Mouse (Mus musculus): ENCODE measurements around the gene Mink1. TPM values are rescaled to one million over a fixed set of nuclear protein-coding genes. Genes with fewer than 3 reads are reported as not detected.

The Mink1 gene
- polyA plus RNA-seq, 1 experiment from 2014 or later: 14.7 TPM

- H3K9ac ChIP-seq (replicated peaks): no peak overlapping the region
- H3K4me3 ChIP-seq: no peak overlapping the region
- H3K4me1 ChIP-seq: peaks cover 26% of the 10 kb centered on the region
- H3K36me3 ChIP-seq: peaks cover 25% of the 10 kb centered on the region
- no peak overlapping the region for H3K27ac ChIP-seq (replicated peaks)
- ATAC-seq (ENCODE audit: low FRiP score, low read depth): no peak
- no peaks in the 10 kb centered on the region for H3K9me3 ChIP-seq
- WGBS: 65% methylated on average over 9 of the region's 9 CpGs
- H3K27me3 ChIP-seq: peaks cover 8% of the 10 kb centered on the region; the same call in 1 of the 2 replicates
- H3K4me2 ChIP-seq (replicated peaks): no peak overlapping the region
Observed at GRCm38 (mm10) chr11:70657991-70658390, 95.3 kb downstream of the Mink1 start.

- H3K27ac ChIP-seq (replicated peaks): no peak overlapping the region
- H3K9me3 ChIP-seq: no peaks in the 10 kb centered on the region
- no peak overlapping the region for H3K4me3 ChIP-seq
- peaks cover 8% of the 10 kb centered on the region; the same call in 1 of the 2 replicates for H3K27me3 ChIP-seq
- peaks cover 30% of the 10 kb centered on the region for H3K36me3 ChIP-seq
- WGBS: 95% methylated on average over 5 of the region's 5 CpGs
- H3K4me1 ChIP-seq: peaks cover 23% of the 10 kb centered on the region
- ATAC-seq (ENCODE audit: low FRiP score, low read depth): no peak
- no peak overlapping the region for H3K9ac ChIP-seq (replicated peaks)
- no peak overlapping the region for H3K4me2 ChIP-seq (replicated peaks)
Observed at GRCm38 (mm10) chr11:70658521-70658920, 95.8 kb downstream of the Mink1 start.

- Histone ChIP-seq H3K36me3 (peaks cover 34% of the 10 kb centered on the region), H3K27ac (replicated peaks) (no peak overlapping the region), H3K4me3 (no peak overlapping the region), H3K4me2 (replicated peaks) (no peak overlapping the region), H3K27me3 (peaks cover 8% of the 10 kb centered on the region; the same call in 1 of the 2 replicates), H3K4me1 (peaks cover 23% of the 10 kb centered on the region), H3K9me3 (no peaks in the 10 kb centered on the region), H3K9ac (replicated peaks) (no peak overlapping the region)
- ATAC-seq (ENCODE audit: low FRiP score, low read depth): no peak
- whole genome bisulfite sequencing: 78% methylated on average over 8 of the region's 8 CpGs
Observed at GRCm38 (mm10) chr11:70658942-70659341, 96.3 kb downstream of the Mink1 start.

- peaks cover 50% of the 10 kb centered on the region for H3K36me3 ChIP-seq
- H3K27ac ChIP-seq (replicated peaks): no peak overlapping the region
- peaks cover 8% of the 10 kb centered on the region; the same call in 1 of the 2 replicates for H3K27me3 ChIP-seq
- H3K4me3 ChIP-seq: no peak overlapping the region
- 87% methylated on average over 8 of the region's 8 CpGs for WGBS
- no peak overlapping the region for H3K4me2 ChIP-seq (replicated peaks)
- H3K9ac ChIP-seq (replicated peaks): no peak overlapping the region
- peaks cover 18% of the 10 kb centered on the region for H3K4me1 ChIP-seq
- no peak for ATAC-seq (ENCODE audit: low FRiP score, low read depth)
- H3K9me3 ChIP-seq: no peaks in the 10 kb centered on the region
Observed at GRCm38 (mm10) chr11:70660571-70660970, 97.9 kb downstream of the Mink1 start.

GRCm38 (mm10) chr11:70663101-70663500 is 100.4 kb downstream of the Mink1 start:
- H3K36me3 ChIP-seq: peaks cover 55% of the 10 kb centered on the region
- H3K9me3 ChIP-seq: no peaks in the 10 kb centered on the region
- H3K9ac ChIP-seq (replicated peaks): no peak overlapping the region
- WGBS: 88% methylated on average over 8 of the region's 8 CpGs
- H3K4me2 ChIP-seq (replicated peaks): no peak overlapping the region
- no peak for ATAC-seq (ENCODE audit: low FRiP score, low read depth)
- H3K4me1 ChIP-seq: peaks cover 12% of the 10 kb centered on the region
- no peak overlapping the region for H3K4me3 ChIP-seq
- no peak overlapping the region for H3K27ac ChIP-seq (replicated peaks)
- no peaks in the 10 kb centered on the region for H3K27me3 ChIP-seq

GRCm38 (mm10) chr11:70663957-70664356 is 101.3 kb downstream of the Mink1 start:
- Histone ChIP-seq H3K36me3 (peaks cover 55% of the 10 kb centered on the region), H3K27ac (replicated peaks) (no peak overlapping the region), H3K27me3 (no peaks in the 10 kb centered on the region), H3K9me3 (no peaks in the 10 kb centered on the region), H3K4me3 (no peak overlapping the region), H3K4me2 (replicated peaks) (no peak overlapping the region), H3K4me1 (peaks cover 15% of the 10 kb centered on the region), H3K9ac (replicated peaks) (no peak overlapping the region)
- ATAC-seq (ENCODE audit: low FRiP score, low read depth): no peak
- WGBS: 95% methylated on average over 6 of the region's 6 CpGs

Other genes starting within 250 kb of the Mink1 start
- gene Alox12e, start 240.3 kb upstream of the Mink1 start, polyA plus RNA-seq (2016; fragmentation: Nextera tagmentation; extraction: Ambion mirVana): not detected in 2 replicates
- 0.14 and 0.21 TPM in 2 replicates for gene Alox15, start 210.8 kb upstream of the Mink1 start, polyA plus RNA-seq (2016; fragmentation: Nextera tagmentation; extraction: Ambion mirVana)
- 40.0 and 40.3 TPM in 2 replicates for gene Pelp1, start 152.8 kb upstream of the Mink1 start, polyA plus RNA-seq (2016; fragmentation: Nextera tagmentation; extraction: Ambion mirVana)
- 37.0 and 41.1 TPM in 2 replicates for gene Arrb2, start 130.2 kb upstream of the Mink1 start, polyA plus RNA-seq (2016; fragmentation: Nextera tagmentation; extraction: Ambion mirVana)
- gene Med11, start 111.0 kb upstream of the Mink1 start, polyA plus RNA-seq (2016; fragmentation: Nextera tagmentation; extraction: Ambion mirVana): 37.6 and 39.2 TPM in 2 replicates
- 0.21 and 0.33 TPM in 2 replicates for gene Zmynd15, start 103.4 kb upstream of the Mink1 start, polyA plus RNA-seq (2016; fragmentation: Nextera tagmentation; extraction: Ambion mirVana)
- gene Cxcl16, start 102.9 kb upstream of the Mink1 start, polyA plus RNA-seq (2016; fragmentation: Nextera tagmentation; extraction: Ambion mirVana): 1.6 and 1.7 TPM in 2 replicates
- gene Tm4sf5, start 57.6 kb upstream of the Mink1 start, polyA plus RNA-seq (2016; fragmentation: Nextera tagmentation; extraction: Ambion mirVana): 0.46 TPM in 1 of 2 replicates, not detected in the other
- gene Vmo1, start 48.3 kb upstream of the Mink1 start, polyA plus RNA-seq (2016; fragmentation: Nextera tagmentation; extraction: Ambion mirVana): not detected in 2 replicates
- 0.26 TPM in 1 of 2 replicates, not detected in the other for gene Gltpd2, start 43.7 kb upstream of the Mink1 start, polyA plus RNA-seq (2016; fragmentation: Nextera tagmentation; extraction: Ambion mirVana)
- 774 and 783 TPM in 2 replicates for gene Psmb6, start 37.5 kb upstream of the Mink1 start, polyA plus RNA-seq (2016; fragmentation: Nextera tagmentation; extraction: Ambion mirVana)
- gene Gm40193, start 29.9 kb upstream of the Mink1 start, polyA plus RNA-seq (2016; fragmentation: Nextera tagmentation; extraction: Ambion mirVana): not detected in 2 replicates
- 4.0 and 5.7 TPM in 2 replicates for gene Pld2, start 22.8 kb upstream of the Mink1 start, polyA plus RNA-seq (2016; fragmentation: Nextera tagmentation; extraction: Ambion mirVana)
- not detected in 2 replicates for gene 4930544D05Rik, start 53.0 kb downstream of the Mink1 start, polyA plus RNA-seq (2016; fragmentation: Nextera tagmentation; extraction: Ambion mirVana)
- 0.32 TPM in 1 of 2 replicates, not detected in the other for gene Chrne, start 56.3 kb downstream of the Mink1 start, polyA plus RNA-seq (2016; fragmentation: Nextera tagmentation; extraction: Ambion mirVana)
- gene Gp1ba, start 76.2 kb downstream of the Mink1 start, polyA plus RNA-seq (2016; fragmentation: Nextera tagmentation; extraction: Ambion mirVana): 0.35 and 0.37 TPM in 2 replicates
- gene Rnf167, start 84.4 kb downstream of the Mink1 start, polyA plus RNA-seq (2016; fragmentation: Nextera tagmentation; extraction: Ambion mirVana): 96.6 and 101 TPM in 2 replicates
- gene Slc25a11, start 84.6 kb downstream of the Mink1 start, polyA plus RNA-seq (2016; fragmentation: Nextera tagmentation; extraction: Ambion mirVana): 138 and 149 TPM in 2 replicates
- 1,047 and 1,099 TPM in 2 replicates for gene Pfn1, start 91.8 kb downstream of the Mink1 start, polyA plus RNA-seq (2016; fragmentation: Nextera tagmentation; extraction: Ambion mirVana)
- 12.0 and 12.7 TPM in 2 replicates for gene Eno3, start 94.3 kb downstream of the Mink1 start, polyA plus RNA-seq (2016; fragmentation: Nextera tagmentation; extraction: Ambion mirVana)
- gene Spag7, start 106.5 kb downstream of the Mink1 start, polyA plus RNA-seq (2016; fragmentation: Nextera tagmentation; extraction: Ambion mirVana): 156 and 160 TPM in 2 replicates
- 13.0 and 14.9 TPM in 2 replicates for gene Camta2, start 125.2 kb downstream of the Mink1 start, polyA plus RNA-seq (2016; fragmentation: Nextera tagmentation; extraction: Ambion mirVana)
- 0.86 and 1.3 TPM in 2 replicates for gene Inca1, start 137.3 kb downstream of the Mink1 start, polyA plus RNA-seq (2016; fragmentation: Nextera tagmentation; extraction: Ambion mirVana)
- 2.0 and 2.2 TPM in 2 replicates for gene Kif1c, start 137.7 kb downstream of the Mink1 start, polyA plus RNA-seq (2016; fragmentation: Nextera tagmentation; extraction: Ambion mirVana)
- gene Zfp3, start 201.3 kb downstream of the Mink1 start, polyA plus RNA-seq (2016; fragmentation: Nextera tagmentation; extraction: Ambion mirVana): 10.6 and 11.7 TPM in 2 replicates
- not detected in 2 replicates for gene Scimp, start 249.7 kb downstream of the Mink1 start, polyA plus RNA-seq (2016; fragmentation: Nextera tagmentation; extraction: Ambion mirVana)

Data from midbrain, embryonic 12.5 days (tissue).